Mouse (Mus musculus): ENCODE measurements around the gene Zfp449. TPM values are rescaled to one million over a fixed set of nuclear protein-coding genes. Genes with fewer than 3 reads are reported as not detected.
A peak's percentile ranks its signal among the peaks of the same experiment; 100 is the strongest.
"Not testable (repeated sequence)": the region's sequence is repeated elsewhere in the genome, so short reads cannot be mapped to it uniquely, and the experiment has no call there.

The Zfp449 gene
- total and polyA plus RNA-seq, 3 experiments, result 0.02 to 0.83 (median 0.66) TPM

- Histone ChIP-seq H3K9me3 (replicated peaks) (no peaks in the 10 kb centered on the region), H3K36me3 (replicated peaks) (no peaks in the 10 kb centered on the region), H3K4me1 (ENCODE audit: insufficient read depth, low read depth, low read length) (no peaks in the 10 kb centered on the region), H3K27me3 (ENCODE audit: insufficient read depth, low read length) (no peaks in the 10 kb centered on the region), H3K4me3 (ENCODE audit: low read depth, low read length) (no peak overlapping the region)
- no peak for DNase-seq (ENCODE audit: low spot score)
- TF ChIP-seq POLR2AphosphoS5 (IDR thresholded peaks at IDR 0.05; ENCODE audit: insufficient replicate concordance, low read depth, low read length) (no peak), TAL1 (conservative IDR thresholded peaks at IDR 0.05; ENCODE audit: low read depth, low read length) (no peak), GATA2 (IDR thresholded peaks at IDR 0.05; ENCODE audit: borderline replicate concordance, low read depth, low read length) (no peak), CTCF (IDR thresholded peaks at IDR 0.05; ENCODE audit: low read depth, low read length) (no peak), GATA1 (IDR thresholded peaks at IDR 0.05; ENCODE audit: borderline replicate concordance, low read length) (no peak)
- ATAC-seq (ENCODE audit: extremely low read depth, insufficient number of reproducible peaks, low FRiP score, poor library complexity, severe bottlenecking), result no peak
Observed at GRCm38 (mm10) chrX:56340305-56340704, 5.9 kb upstream of the Zfp449 start.

GRCm38 (mm10) chrX:56342921-56343320, 3.3 kb upstream of the Zfp449 start:
- Histone ChIP-seq H3K36me3 (replicated peaks) (no peaks in the 10 kb centered on the region), H3K27me3 (ENCODE audit: insufficient read depth, low read length) (no peaks in the 10 kb centered on the region), H3K9me3 (replicated peaks) (no peaks in the 10 kb centered on the region), H3K4me3 (ENCODE audit: low read depth, low read length) (no peak overlapping the region), H3K4me1 (ENCODE audit: insufficient read depth, low read depth, low read length) (no peaks in the 10 kb centered on the region)
- DNase-seq (ENCODE audit: low spot score) (no peak), ATAC-seq (ENCODE audit: extremely low read depth, insufficient number of reproducible peaks, low FRiP score, poor library complexity, severe bottlenecking) (no peak)
- TF ChIP-seq GATA1 (IDR thresholded peaks at IDR 0.05; ENCODE audit: borderline replicate concordance, low read length), result no peak
- TF ChIP-seq CTCF (IDR thresholded peaks at IDR 0.05; ENCODE audit: low read depth, low read length), result no peak
- no peak for TF ChIP-seq GATA2 (IDR thresholded peaks at IDR 0.05; ENCODE audit: borderline replicate concordance, low read depth, low read length)
- TF ChIP-seq TAL1 (conservative IDR thresholded peaks at IDR 0.05; ENCODE audit: low read depth, low read length), result no peak
- TF ChIP-seq POLR2AphosphoS5 (IDR thresholded peaks at IDR 0.05; ENCODE audit: insufficient replicate concordance, low read depth, low read length), result no peak

GRCm38 (mm10) chrX:56346932-56347253, 693 bp downstream of the Zfp449 start:
- Histone ChIP-seq H3K27me3 (ENCODE audit: insufficient read depth, low read length) (no peaks in the 10 kb centered on the region), H3K4me3 (ENCODE audit: low read depth, low read length) (peak overlapping the region; percentile 38; the same call in 1 of the 2 replicates), H3K9me3 (replicated peaks) (no peaks in the 10 kb centered on the region), H3K36me3 (replicated peaks) (no peaks in the 10 kb centered on the region), H3K4me1 (ENCODE audit: insufficient read depth, low read depth, low read length) (no peaks in the 10 kb centered on the region)
- no peak for TF ChIP-seq TAL1 (conservative IDR thresholded peaks at IDR 0.05; ENCODE audit: low read depth, low read length)
- TF ChIP-seq POLR2AphosphoS5 (IDR thresholded peaks at IDR 0.05; ENCODE audit: insufficient replicate concordance, low read depth, low read length), result no peak
- TF ChIP-seq GATA1 (IDR thresholded peaks at IDR 0.05; ENCODE audit: borderline replicate concordance, low read length), result no peak
- no peak for TF ChIP-seq GATA2 (IDR thresholded peaks at IDR 0.05; ENCODE audit: borderline replicate concordance, low read depth, low read length)
- TF ChIP-seq CTCF (IDR thresholded peaks at IDR 0.05; ENCODE audit: low read depth, low read length), result no peak
- ATAC-seq (ENCODE audit: extremely low read depth, insufficient number of reproducible peaks, low FRiP score, poor library complexity, severe bottlenecking), result no peak
- DNase-seq (ENCODE audit: low spot score), result no peak

DNA sequence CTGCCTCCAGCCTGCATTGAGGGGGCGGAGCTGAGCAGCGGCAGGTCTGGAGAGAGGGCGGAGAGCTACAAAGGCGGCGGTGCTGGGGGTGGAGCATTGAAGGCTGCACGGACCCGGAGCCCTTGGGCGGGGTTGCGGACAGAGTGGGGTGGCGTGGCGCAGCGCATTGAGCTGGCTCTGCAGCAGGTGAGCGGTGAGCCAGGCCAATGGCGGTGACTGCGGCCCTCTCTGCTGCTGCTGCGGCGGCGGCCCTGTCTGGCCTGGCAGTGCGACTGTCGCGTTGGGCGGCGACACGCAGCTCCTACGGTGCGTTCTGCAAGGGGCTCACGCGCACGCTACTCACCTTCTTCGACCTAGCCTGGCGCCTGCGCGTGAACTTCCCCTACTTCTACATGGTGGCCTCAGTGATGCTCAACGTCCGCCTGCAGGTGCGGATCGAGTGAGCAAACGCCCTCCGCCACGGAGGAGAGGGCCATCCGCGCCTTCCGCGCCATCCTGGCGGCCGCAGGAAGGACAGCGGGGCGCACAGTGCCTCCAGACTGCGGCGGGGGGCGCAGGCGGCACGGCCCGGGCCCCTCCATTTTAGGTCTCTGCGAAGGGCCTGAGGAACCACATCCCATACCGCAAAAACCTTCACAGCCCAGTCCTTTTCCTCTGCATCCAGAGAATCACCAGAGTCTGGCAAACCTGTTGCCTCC, 28.4 kb downstream of the Zfp449 start, which contains the start of gene Smim10l2a:
Gene Smim10l2a (plus strand): TSS at position 156 of the 698 bp plus-strand sequence.
- H3K27me3 ChIP-seq (ENCODE audit: insufficient read depth, low read length); H3K9me3 ChIP-seq (replicated peaks); ATAC-seq (ENCODE audit: extremely low read depth, insufficient number of reproducible peaks, low FRiP score, poor library complexity, severe bottlenecking); DNase-seq (ENCODE audit: low spot score); H3K4me3 ChIP-seq (ENCODE audit: low read depth, low read length); H3K4me1 ChIP-seq (ENCODE audit: insufficient read depth, low read depth, low read length); H3K36me3 ChIP-seq (replicated peaks): not testable (repeated sequence)

GRCm38 (mm10) chrX:56380852-56381251, 34.7 kb downstream of the Zfp449 start:
- Histone ChIP-seq H3K4me3 (ENCODE audit: low read depth, low read length) (no peak overlapping the region), H3K27me3 (ENCODE audit: insufficient read depth, low read length) (peaks cover 5% of the 10 kb centered on the region; the same call in 1 of the 2 replicates), H3K4me1 (ENCODE audit: insufficient read depth, low read depth, low read length) (no peaks in the 10 kb centered on the region), H3K36me3 (replicated peaks) (no peaks in the 10 kb centered on the region), H3K9me3 (replicated peaks) (no peaks in the 10 kb centered on the region)
- no peak for DNase-seq (ENCODE audit: low spot score)
- no peak for TF ChIP-seq CTCF (IDR thresholded peaks at IDR 0.05; ENCODE audit: low read depth, low read length)
- TF ChIP-seq POLR2AphosphoS5 (IDR thresholded peaks at IDR 0.05; ENCODE audit: insufficient replicate concordance, low read depth, low read length), result no peak
- TF ChIP-seq GATA2 (IDR thresholded peaks at IDR 0.05; ENCODE audit: borderline replicate concordance, low read depth, low read length), result no peak
- TF ChIP-seq TAL1 (conservative IDR thresholded peaks at IDR 0.05; ENCODE audit: low read depth, low read length), result no peak
- TF ChIP-seq GATA1 (IDR thresholded peaks at IDR 0.05; ENCODE audit: borderline replicate concordance, low read length), result no peak
- ATAC-seq (ENCODE audit: extremely low read depth, insufficient number of reproducible peaks, low FRiP score, poor library complexity, severe bottlenecking), result no peak

DNA sequence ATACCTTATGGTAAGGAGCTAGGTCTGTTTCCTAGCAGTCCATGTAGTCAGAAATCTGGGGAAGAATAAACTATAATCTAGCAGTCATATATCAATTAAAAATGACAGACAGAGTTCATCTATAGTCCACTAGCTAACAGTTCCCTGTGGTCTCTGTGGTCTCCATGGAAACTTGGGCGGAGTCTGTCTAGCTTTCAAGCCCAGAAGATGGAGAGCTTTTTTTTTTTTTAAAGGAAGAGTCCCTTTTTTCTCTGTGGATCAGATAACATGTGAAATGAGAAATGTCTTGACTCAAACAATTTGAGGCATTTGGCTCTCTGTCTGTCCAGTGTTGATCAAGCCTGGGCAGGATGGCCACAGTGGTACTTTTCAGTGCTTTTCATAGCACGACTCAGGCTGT, 37.9 kb downstream of the Zfp449 start:
- DNase-seq (ENCODE audit: low spot score), result no peak
- no peak for TF ChIP-seq CTCF (IDR thresholded peaks at IDR 0.05; ENCODE audit: low read depth, low read length)

GRCm38 (mm10) chrX:56404646-56405045, 58.4 kb downstream of the Zfp449 start:
- Histone ChIP-seq H3K4me1 (ENCODE audit: insufficient read depth, low read depth, low read length) (no peaks in the 10 kb centered on the region), H3K27me3 (ENCODE audit: insufficient read depth, low read length) (no peaks in the 10 kb centered on the region), H3K36me3 (replicated peaks) (no peaks in the 10 kb centered on the region), H3K9me3 (replicated peaks) (no peaks in the 10 kb centered on the region), H3K4me3 (ENCODE audit: low read depth, low read length) (no peak overlapping the region)
- TF ChIP-seq GATA1 (IDR thresholded peaks at IDR 0.05; ENCODE audit: borderline replicate concordance, low read length), result no peak
- TF ChIP-seq TAL1 (conservative IDR thresholded peaks at IDR 0.05; ENCODE audit: low read depth, low read length), result no peak
- TF ChIP-seq CTCF (IDR thresholded peaks at IDR 0.05; ENCODE audit: low read depth, low read length), result no peak
- TF ChIP-seq GATA2 (IDR thresholded peaks at IDR 0.05; ENCODE audit: borderline replicate concordance, low read depth, low read length), result no peak
- TF ChIP-seq POLR2AphosphoS5 (IDR thresholded peaks at IDR 0.05; ENCODE audit: insufficient replicate concordance, low read depth, low read length), result no peak
- ATAC-seq (ENCODE audit: extremely low read depth, insufficient number of reproducible peaks, low FRiP score, poor library complexity, severe bottlenecking), result no peak
- no peak for DNase-seq (ENCODE audit: low spot score)

More for the DNA sequence above, 37.9 kb downstream of the Zfp449 start:
- Histone ChIP-seq H3K9me3 (replicated peaks) (no peaks in the 10 kb centered on the region), H3K36me3 (replicated peaks) (no peaks in the 10 kb centered on the region), H3K27me3 (ENCODE audit: insufficient read depth, low read length) (peaks cover 5% of the 10 kb centered on the region; the same call in 1 of the 2 replicates), H3K4me1 (ENCODE audit: insufficient read depth, low read depth, low read length) (no peaks in the 10 kb centered on the region), H3K4me3 (ENCODE audit: low read depth, low read length) (no peak overlapping the region)
- no peak for ATAC-seq (ENCODE audit: extremely low read depth, insufficient number of reproducible peaks, low FRiP score, poor library complexity, severe bottlenecking)
